Mouse (Mus musculus) lung, postnatal 0 days (tissue): Measurements from ENCODE around the gene Zmynd10. TPM values are rescaled to one million over a fixed set of nuclear protein-coding genes. Genes with fewer than 3 reads are reported as not detected.

Experiments
- ATAC-seq: fragments of 200-750 bp; cut with Nextera tagmentation; 2 replicates; pipeline ENCODE4 v1.8.0; 2017; ENCODE audit warnings: moderate library complexity
- DNase-seq: peaks from one replicate; pipeline ENCODE4 v3.0.0-alpha.2; 2016; ENCODE audit warnings: low spot score
- H3K27ac ChIP-seq: fragments of 300-500 bp; sonication (generic); 2 replicates; pipeline ENCODE4 v1.5.1; 2014; ENCODE audit warnings: antibody characterized with exemption, mild to moderate bottlenecking, low read length, mixed read lengths
- H3K27me3 ChIP-seq: fragments of 300-500 bp; sonication (generic); replicated peaks from 2 replicates; pipeline ENCODE4 v1.6.1; 2014; ENCODE audit warnings: low read length, mixed read lengths; ENCODE audit not compliant: insufficient read depth
- H3K36me3 ChIP-seq: fragments of 300-500 bp; sonication (generic); 2 replicates; pipeline ENCODE4 v1.6.1; 2014; ENCODE audit warnings: low read length, mixed read lengths; ENCODE audit not compliant: insufficient read depth
- H3K4me1 ChIP-seq: fragments of 300-500 bp; sonication (generic); 2 replicates; pipeline ENCODE4 v1.6.1; 2014; ENCODE audit warnings: antibody characterized with exemption, low read depth, low read length, mixed read lengths; ENCODE audit not compliant: insufficient read depth
- H3K4me2 ChIP-seq: fragments of 300-500 bp; sonication (generic); replicated peaks from 2 replicates; pipeline ENCODE4 v1.6.1; 2014; ENCODE audit warnings: low read depth, mild to moderate bottlenecking, low read length, moderate library complexity, mixed read lengths
- H3K4me3 ChIP-seq: fragments of 300-500 bp; sonication (generic); 2 replicates; pipeline ENCODE4 v1.5.1; 2014; ENCODE audit warnings: low read depth, low read length
- H3K9ac ChIP-seq: fragments of 300-500 bp; sonication (generic); replicated peaks from 2 replicates; pipeline ENCODE4 v1.6.1; 2014; ENCODE audit warnings: low read depth, mild to moderate bottlenecking
- H3K9me3 ChIP-seq: fragments of 300-500 bp; sonication (generic); 2 replicates; pipeline ENCODE4 v1.6.1; 2016; ENCODE audit warnings: low read length, mixed read lengths
- CTCF ChIP-seq: IDR thresholded peaks from 2 replicates; pipeline ENCODE4 v1.5.1; 2016; ENCODE audit warnings: antibody characterized with exemption, mild to moderate bottlenecking
- EP300 ChIP-seq: IDR thresholded peaks from 2 replicates; pipeline ENCODE4 v1.6.1; 2016; ENCODE audit warnings: antibody characterized with exemption, mild to moderate bottlenecking, control low read depth
- WGBS: fragments of 180-500 bp; shearing (Covaris S2); extraction: QIAGEN DNeasy Blood & Tissue Kit; methylation state at CpG from one replicate; pipeline ENCODE4 v1.1.7; 2014; 5-methylcytosine and 5-hydroxymethylcytosine counted together
- polyA plus RNA-seq: library from polyadenylated mRNA; unstranded; fragments of >200 nt; fragmentation: Nextera tagmentation; extraction: Ambion mirVana; gene quantifications from 2 replicates; pipeline ENCODE4 v1.2.1, GENCODE M21; 2015

The Zmynd10 gene
- polyA plus RNA-seq, 1 experiment from 2014 or later, result 9.1 TPM

DNA sequence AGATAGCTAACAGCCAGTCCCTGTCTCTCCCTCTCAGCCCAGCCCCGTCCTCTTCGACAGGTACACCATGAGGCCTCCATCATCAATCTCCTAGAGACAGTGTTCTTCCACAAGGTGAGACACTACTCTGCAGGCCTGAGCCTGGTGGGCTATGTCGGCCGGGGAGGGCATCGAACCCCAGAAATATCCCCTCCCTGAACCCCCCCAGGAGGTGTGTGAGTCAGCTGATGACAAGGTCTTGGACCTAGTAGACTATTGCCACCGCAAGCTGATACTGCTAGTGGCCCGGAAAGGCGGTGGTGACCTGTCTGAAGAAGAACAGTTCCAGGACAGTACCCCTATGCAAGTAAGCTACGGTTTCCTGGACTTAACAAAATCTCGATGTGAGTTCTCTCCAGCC is 1.7 kb downstream of the Zmynd10 start:
- ATAC-seq, result no peak

DNA sequence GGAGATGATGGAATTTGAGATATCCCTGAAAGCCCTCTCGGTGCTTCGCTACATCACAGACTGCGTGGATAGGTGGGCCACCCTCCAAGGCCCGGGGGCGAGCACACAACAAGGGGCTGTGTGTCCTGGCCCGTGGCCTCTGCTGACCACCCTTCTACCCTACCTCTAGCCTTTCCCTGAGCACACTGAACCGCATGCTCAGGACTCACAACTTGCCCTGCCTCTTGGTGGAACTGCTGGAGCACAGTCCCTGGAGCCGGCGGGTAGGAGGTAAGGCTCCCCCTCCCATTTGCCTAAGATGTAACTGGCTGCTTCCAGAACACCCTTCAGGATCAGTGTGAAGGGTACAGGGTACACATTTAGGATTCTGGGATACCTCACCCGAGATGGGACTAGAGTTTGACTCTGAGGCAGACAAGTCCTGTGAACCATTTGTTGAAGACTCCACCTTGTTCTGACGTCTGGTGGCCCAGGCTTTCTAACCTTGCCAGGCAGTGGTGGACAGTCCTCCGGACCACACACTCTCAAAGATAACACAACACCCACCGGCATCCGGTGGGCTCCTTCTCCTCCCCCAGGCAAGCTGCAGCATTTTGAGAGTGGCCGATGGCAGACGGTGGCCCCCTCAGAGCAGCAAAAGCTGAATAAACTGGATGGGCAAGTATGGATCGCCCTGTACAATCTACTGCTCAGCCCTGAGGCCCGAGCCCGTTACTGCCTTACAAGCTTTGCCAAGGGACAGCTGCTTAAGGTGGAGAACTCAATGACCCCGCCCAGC is 2.4 kb downstream of the Zmynd10 start:
- TF ChIP-seq CTCF, result no peak
- no peak for TF ChIP-seq EP300
- H3K4me1 ChIP-seq, result peaks cover 28% of the 10 kb centered on the region
- WGBS, result 69% methylated on average over 20 of the region's 20 CpGs
- no peak overlapping the region for H3K4me2 ChIP-seq
- H3K4me3 ChIP-seq, result no peak overlapping the region
- no peaks in the 10 kb centered on the region for H3K27me3 ChIP-seq
- ATAC-seq (no peak), DNase-seq (no peak)
- H3K9me3 ChIP-seq, result no peaks in the 10 kb centered on the region
- 0 out of 2 replicates have a peak, but pooled peaks cover under 1% of the 10 kb centered on the region for H3K36me3 ChIP-seq
- H3K27ac ChIP-seq, result no peak overlapping the region
- H3K9ac ChIP-seq, result no peak overlapping the region

More for the DNA sequence above, 1.7 kb downstream of the Zmynd10 start:
- Histone ChIP-seq H3K4me2 (no peak overlapping the region), H3K4me1 (peaks cover 26% of the 10 kb centered on the region), H3K4me3 (no peak overlapping the region), H3K9ac (no peak overlapping the region), H3K9me3 (no peaks in the 10 kb centered on the region), H3K36me3 (0 out of 2 replicates have a peak, but pooled peaks cover 6% of the 10 kb centered on the region), H3K27ac (no peak overlapping the region), H3K27me3 (no peaks in the 10 kb centered on the region)
- no peak for DNase-seq
- TF ChIP-seq CTCF (no peak), EP300 (no peak)
- 92% methylated on average over 10 of the region's 10 CpGs for WGBS

DNA sequence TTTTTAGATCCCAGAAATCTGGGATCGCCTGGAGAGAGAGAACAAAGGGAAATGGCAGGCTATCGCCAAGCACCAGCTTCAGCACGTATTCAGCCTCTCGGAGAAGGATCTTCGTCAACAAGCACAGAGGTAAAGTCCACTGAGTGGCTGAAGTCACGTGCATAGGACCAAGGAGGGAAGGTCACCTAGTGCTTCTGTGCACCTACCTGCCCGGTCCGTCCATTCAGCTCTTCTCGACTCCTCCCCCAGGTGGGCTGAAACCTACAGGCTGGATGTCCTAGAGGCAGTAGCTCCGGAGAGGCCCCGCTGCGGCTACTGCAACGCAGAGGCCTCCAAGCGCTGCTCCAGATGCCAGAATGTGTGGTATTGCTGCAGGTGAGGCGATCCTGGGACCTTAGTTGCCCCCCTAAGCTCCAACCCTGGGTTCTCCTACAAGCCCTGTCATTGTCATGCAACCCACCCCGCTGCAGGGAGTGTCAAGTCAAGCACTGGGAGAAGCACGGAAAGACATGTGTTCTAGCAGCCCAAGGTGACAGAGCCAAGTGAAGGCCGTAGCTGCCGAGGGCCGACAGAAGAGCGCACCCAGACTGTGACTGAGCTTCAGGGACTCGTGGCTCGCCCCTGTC is 3.5 kb downstream of the Zmynd10 start:
- no peaks in the 10 kb centered on the region for H3K27me3 ChIP-seq
- TF ChIP-seq EP300 (no peak), CTCF (no peak)
- H3K4me3 ChIP-seq, result no peak overlapping the region
- no peaks in the 10 kb centered on the region for H3K9me3 ChIP-seq
- 38% methylated on average over 23 of the region's 23 CpGs for WGBS
- ATAC-seq, result no peak
- peak; percentile 57 for DNase-seq
- H3K4me2 ChIP-seq, result peak overlapping the region; percentile 68
- peaks cover 28% of the 10 kb centered on the region for H3K4me1 ChIP-seq
- H3K9ac ChIP-seq, result 0 out of 2 replicates have a peak overlapping the region, but pooled peaks have one; percentile 39
- H3K36me3 ChIP-seq, result no peaks in the 10 kb centered on the region
- no peak overlapping the region for H3K27ac ChIP-seq

DNA sequence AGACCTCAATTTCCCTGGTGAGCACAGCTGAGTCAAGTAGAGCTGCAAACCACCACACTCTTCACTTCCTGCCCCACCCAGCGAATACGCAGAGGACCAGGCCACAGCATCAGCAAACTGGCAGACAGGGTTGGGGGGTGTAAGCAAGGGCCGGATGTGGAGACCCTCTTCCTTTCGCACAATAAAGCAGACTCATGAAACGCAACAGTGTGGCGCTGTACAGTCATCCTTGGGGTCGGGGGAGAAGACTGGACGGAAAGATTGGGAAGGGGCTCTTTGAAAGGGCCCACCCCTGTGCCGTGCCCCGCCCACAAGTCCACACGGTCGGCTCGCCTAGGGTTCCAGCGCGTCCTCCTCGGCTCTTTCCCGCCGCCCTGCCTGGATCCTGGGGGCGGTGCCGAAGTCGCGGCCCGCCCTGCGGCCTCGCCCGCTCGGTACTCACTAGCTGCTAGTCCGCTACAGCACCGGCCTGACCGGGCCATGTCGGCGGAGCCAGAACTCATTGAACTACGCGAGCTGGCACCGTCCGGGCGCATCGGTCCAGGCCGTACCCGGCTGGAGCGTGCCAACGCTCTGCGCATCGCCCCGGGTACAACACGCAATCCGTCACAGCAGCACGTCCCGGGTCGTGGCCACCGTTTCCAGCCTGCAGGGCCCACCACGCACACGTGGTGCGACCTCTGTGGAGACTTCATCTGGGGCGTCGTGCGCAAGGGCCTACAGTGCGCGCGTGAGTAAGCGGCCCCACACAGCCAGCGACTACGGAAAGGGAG is 4.2 kb downstream of the Zmynd10 start, which contains the start of gene Rassf1:
TSS of gene Rassf1 (plus strand) at position 439 of the 773 bp plus-strand sequence.
- H3K9me3 ChIP-seq, result no peaks in the 10 kb centered on the region
- 4% methylated on average over 61 of the region's 63 CpGs for WGBS
- peak within 1 kb of the TSS; percentile 42 for H3K4me3 ChIP-seq
- peak within 1 kb of the TSS; percentile 39; the same call in 1 of the 2 replicates for H3K9ac ChIP-seq
- no peaks in the 10 kb centered on the region for H3K27me3 ChIP-seq
- no peak for TF ChIP-seq CTCF
- TF ChIP-seq EP300, result no peak
- H3K36me3 ChIP-seq, result no peaks in the 10 kb centered on the region
- ATAC-seq, result peak; percentile 15
- peak; percentile 75 for DNase-seq
- H3K4me2 ChIP-seq, result peak within 1 kb of the TSS; percentile 68
- peaks cover 32% of the 10 kb centered on the region for H3K4me1 ChIP-seq
- 0 out of 2 replicates have a peak within 1 kb of the TSS, but pooled peaks have one; percentile 26 for H3K27ac ChIP-seq

DNA sequence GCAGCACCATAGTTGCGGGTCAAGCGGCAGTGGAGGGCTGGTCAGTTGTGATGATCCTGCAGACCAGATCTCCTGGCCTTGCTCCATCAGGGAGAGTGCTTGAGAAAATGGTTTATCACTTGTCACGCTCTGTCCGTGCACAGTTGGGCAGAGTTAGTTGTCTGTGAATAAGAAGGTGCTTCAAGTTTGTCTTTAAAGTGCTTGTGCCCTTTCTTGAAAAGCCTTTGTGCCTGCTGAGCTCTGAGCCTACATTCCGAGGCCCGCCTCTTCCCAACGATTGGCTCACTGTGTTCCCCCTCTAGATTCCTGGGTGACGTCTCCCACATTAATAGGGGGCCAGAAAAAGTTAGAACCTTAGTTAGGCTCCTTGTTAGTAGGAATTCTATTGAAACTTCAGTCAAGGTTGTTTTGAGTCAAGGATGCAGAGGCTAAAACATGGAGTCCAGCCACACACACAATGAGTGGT is 4.8 kb downstream of the Zmynd10 start:
- ATAC-seq (no peak), DNase-seq (no peak)
- H3K27ac ChIP-seq, result 0 out of 2 replicates have a peak overlapping the region, but pooled peaks have one; percentile 26
- peak overlapping the region; percentile 42 for H3K4me3 ChIP-seq
- peak overlapping the region; percentile 68 for H3K4me2 ChIP-seq
- TF ChIP-seq EP300 (no peak), CTCF (no peak)
- no peaks in the 10 kb centered on the region for H3K36me3 ChIP-seq
- H3K9ac ChIP-seq, result peak overlapping the region; percentile 39; the same call in 1 of the 2 replicates
- H3K9me3 ChIP-seq, result no peaks in the 10 kb centered on the region
- WGBS, result 5% methylated on average over 8 of the region's 8 CpGs
- no peaks in the 10 kb centered on the region for H3K27me3 ChIP-seq
- peaks cover 38% of the 10 kb centered on the region for H3K4me1 ChIP-seq
